Mouse (Mus musculus): ENCODE measurements around the gene Eno1.

GRCm38 (mm10) chr4:150201232-150201631, 35.3 kb upstream of the Eno1 start, which contains the start of gene Car6:
- TF ChIP-seq EP300 (IDR thresholded peaks at IDR 0.05; ENCODE audit: low read depth): no peak
- no peak for TF ChIP-seq CTCF (IDR thresholded peaks at IDR 0.05; ENCODE audit: low read depth)

Data from liver, embryonic 14.5 days (tissue).